Mouse (Mus musculus) kidney, embryonic 14.5 days (tissue): ENCODE measurements at regions not wholly inside any gene's neighbourhood (a gene's known extent, or its start where the extent isn't known, plus 50 kb on each side); places are given as distances from the start of the nearest gene placed in this dataset.

Experiments
- ATAC-seq: fragments of 200-750 bp; cut with Nextera tagmentation; 2 replicates; pipeline ENCODE4 v1.8.0; 2017; ENCODE audit warnings: moderate number of reproducible peaks, mild to moderate bottlenecking, moderate TSS enrichment, moderate library complexity; ENCODE audit not compliant: low FRiP score, low TSS enrichment
- H3K27ac ChIP-seq: fragments of 300-500 bp; sonication (generic); 2 replicates; pipeline ENCODE4 v1.5.1; 2014; ENCODE audit warnings: low read depth, mild to moderate bottlenecking, low read length, moderate library complexity, mixed read lengths
- H3K27me3 ChIP-seq: fragments of 300-500 bp; sonication (generic); 2 replicates; pipeline ENCODE4 v1.6.1; 2014; ENCODE audit warnings: mild to moderate bottlenecking, low read length; ENCODE audit not compliant: control insufficient read depth, insufficient read depth
- H3K36me3 ChIP-seq: fragments of 300-500 bp; sonication (generic); 2 replicates; pipeline ENCODE4 v1.6.1; 2014; ENCODE audit warnings: low read length, mixed read lengths; ENCODE audit not compliant: control insufficient read depth, insufficient read depth
- H3K4me1 ChIP-seq: fragments of 300-500 bp; sonication (generic); 2 replicates; pipeline ENCODE4 v1.6.1; 2014; ENCODE audit warnings: low read length, mixed read lengths; ENCODE audit not compliant: control insufficient read depth, insufficient read depth
- H3K4me2 ChIP-seq: fragments of 300-500 bp; sonication (generic); replicated peaks from 2 replicates; pipeline ENCODE4 v1.6.1; 2014; ENCODE audit warnings: low read depth, mild to moderate bottlenecking, low read length
- H3K4me3 ChIP-seq: fragments of 300-500 bp; sonication (generic); 2 replicates; pipeline ENCODE4 v1.5.1; 2014; ENCODE audit warnings: mild to moderate bottlenecking, low read length
- H3K9ac ChIP-seq: fragments of 300-500 bp; sonication (generic); 2 replicates; pipeline ENCODE4 v1.6.1; 2014; ENCODE audit warnings: low read depth, mild to moderate bottlenecking, low read length, moderate library complexity
- H3K9me3 ChIP-seq: fragments of 300-500 bp; sonication (generic); 2 replicates; pipeline ENCODE4 v1.6.1; 2016; ENCODE audit warnings: low read length; ENCODE audit not compliant: control insufficient read depth
- WGBS: fragments of 180-500 bp; shearing (Covaris S2); extraction: QIAGEN DNeasy Blood & Tissue Kit; methylation state at CpG from one replicate; pipeline ENCODE4 v1.1.7; 2014; 5-methylcytosine and 5-hydroxymethylcytosine counted together

DNA sequence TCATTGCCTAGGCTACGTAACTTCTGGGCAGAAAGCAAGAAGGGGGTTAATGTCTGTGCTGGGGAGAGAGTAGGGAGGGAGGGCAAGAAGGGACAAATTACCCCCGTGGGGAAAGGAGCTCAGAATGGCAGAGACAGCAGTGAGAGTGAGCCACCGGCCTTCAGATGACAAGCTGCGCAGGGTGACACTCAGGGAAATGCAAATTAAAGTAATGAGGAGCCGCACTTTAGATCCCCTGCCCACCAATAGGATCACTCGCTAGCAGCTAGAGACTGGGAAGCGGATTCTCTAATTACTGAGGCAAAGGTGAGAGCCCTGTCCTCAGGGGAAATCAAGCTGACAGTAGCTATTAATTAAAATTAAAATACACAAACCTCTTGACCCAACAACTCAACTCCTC lies 202.5 kb downstream of the Arhgef10l start:
- no peaks in the 10 kb centered on the region; the same call in 1 of the 2 replicates for H3K9me3 ChIP-seq
- no peak overlapping the region for H3K27ac ChIP-seq
- no peak overlapping the region for H3K4me3 ChIP-seq
- H3K9ac ChIP-seq: no peak overlapping the region
- H3K27me3 ChIP-seq: no peaks in the 10 kb centered on the region
- H3K36me3 ChIP-seq: no peaks in the 10 kb centered on the region
- WGBS: 36% methylated on average over 7 of the region's 7 CpGs
- H3K4me1 ChIP-seq: no peaks in the 10 kb centered on the region
- H3K4me2 ChIP-seq: no peak overlapping the region
- no peak for ATAC-seq

DNA sequence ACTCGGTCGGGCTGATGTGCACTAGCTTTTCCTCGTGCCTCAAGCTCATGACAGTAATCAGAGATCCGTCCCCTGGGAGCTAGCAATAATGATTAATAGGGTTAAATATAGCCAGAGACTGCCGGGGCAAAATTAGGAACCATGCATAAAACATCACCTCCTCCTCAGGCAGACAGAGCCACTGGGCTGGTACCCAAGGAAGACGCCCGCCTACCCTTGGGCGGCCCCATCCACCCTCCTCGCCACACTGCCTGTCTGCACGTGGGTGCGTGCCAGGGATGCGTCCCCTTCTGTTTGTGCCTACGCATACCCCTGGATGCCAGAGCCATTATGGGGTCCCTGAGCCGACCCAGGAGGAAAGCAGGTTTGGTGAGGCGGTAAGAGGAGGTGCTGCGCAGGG lies 204.5 kb downstream of the Arhgef10l start:
- Histone ChIP-seq H3K9ac (no peak overlapping the region), H3K36me3 (no peaks in the 10 kb centered on the region), H3K4me1 (no peaks in the 10 kb centered on the region), H3K4me3 (no peak overlapping the region), H3K27me3 (no peaks in the 10 kb centered on the region), H3K4me2 (no peak overlapping the region), H3K9me3 (no peaks in the 10 kb centered on the region; the same call in 1 of the 2 replicates), H3K27ac (no peak overlapping the region)
- 91% methylated on average over 16 of the region's 16 CpGs for WGBS
- ATAC-seq: no peak

DNA sequence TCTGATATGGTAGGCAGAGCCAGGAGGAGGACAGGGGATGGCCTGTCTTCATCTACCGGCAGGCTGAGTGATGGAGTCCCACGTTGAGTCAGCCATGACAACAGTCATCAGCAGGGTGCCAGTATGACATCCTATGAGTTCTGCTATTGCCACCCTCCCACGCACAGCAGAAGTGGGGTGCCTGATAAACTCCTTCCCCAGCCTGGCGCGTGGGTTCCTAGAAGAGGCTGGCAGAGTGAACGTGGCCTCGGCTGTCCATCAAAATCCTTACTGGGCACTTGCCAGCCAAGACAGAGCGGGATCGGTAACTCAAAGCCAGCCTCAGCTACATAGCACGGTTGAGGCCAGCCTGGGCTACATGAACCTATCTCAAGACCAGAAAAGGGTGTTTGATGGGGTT lies 202.5 kb upstream of the Igsf21 start:
- H3K4me1 ChIP-seq: no peaks in the 10 kb centered on the region
- H3K9ac ChIP-seq: no peak overlapping the region
- H3K4me2 ChIP-seq: no peak overlapping the region
- H3K4me3 ChIP-seq: no peak overlapping the region
- no peaks in the 10 kb centered on the region for H3K9me3 ChIP-seq
- H3K27me3 ChIP-seq: no peaks in the 10 kb centered on the region
- 89% methylated on average over 10 of the region's 10 CpGs for WGBS
- no peak for ATAC-seq
- H3K27ac ChIP-seq: no peak overlapping the region
- no peaks in the 10 kb centered on the region for H3K36me3 ChIP-seq

DNA sequence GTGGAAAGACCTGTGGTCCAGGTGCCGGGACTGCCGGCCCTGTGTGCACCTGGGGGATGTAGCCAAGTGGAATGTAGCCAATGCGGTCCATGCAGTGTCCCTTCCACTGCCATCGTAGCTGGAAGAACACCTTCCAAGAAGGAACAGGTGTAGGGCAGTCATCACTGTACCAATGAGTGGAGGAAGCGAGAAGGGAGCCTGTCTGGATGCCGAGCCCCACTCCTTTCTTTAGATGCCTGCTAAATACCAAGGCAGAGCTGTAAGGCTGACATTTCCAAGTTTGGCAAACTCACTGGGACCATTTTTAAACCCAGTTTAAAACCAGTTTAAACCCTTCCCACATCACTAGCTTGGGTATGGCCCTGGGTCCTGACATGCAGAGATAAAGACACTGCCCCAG lies 199.9 kb upstream of the Igsf21 start:
- no peaks in the 10 kb centered on the region for H3K27me3 ChIP-seq
- no peak for ATAC-seq
- no peak overlapping the region for H3K9ac ChIP-seq
- H3K4me1 ChIP-seq: no peaks in the 10 kb centered on the region
- WGBS: 94% methylated on average over 6 of the region's 6 CpGs
- no peaks in the 10 kb centered on the region for H3K9me3 ChIP-seq
- no peak overlapping the region for H3K4me3 ChIP-seq
- H3K27ac ChIP-seq: no peak overlapping the region
- no peak overlapping the region for H3K4me2 ChIP-seq
- no peaks in the 10 kb centered on the region for H3K36me3 ChIP-seq

DNA sequence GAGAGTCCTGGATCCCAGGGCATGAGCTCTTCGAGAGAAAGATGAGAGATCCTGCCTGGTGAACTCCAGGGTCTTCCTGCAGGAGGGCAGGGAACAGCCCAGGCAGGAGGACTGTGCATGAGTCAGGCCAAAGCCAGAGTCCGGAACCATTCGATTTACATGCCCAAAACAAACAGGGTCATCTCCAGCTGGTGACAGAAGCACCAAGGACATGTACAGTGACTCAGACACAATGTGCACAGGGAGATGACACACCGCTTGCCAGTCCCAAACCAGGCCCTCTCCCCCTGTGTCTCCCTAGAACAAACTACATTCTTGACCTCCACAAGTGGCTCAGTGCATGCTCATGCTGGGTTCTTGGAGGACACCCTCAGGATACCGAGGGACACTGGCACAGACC lies 199.3 kb upstream of the Igsf21 start:
- Histone ChIP-seq H3K4me3 (no peak overlapping the region), H3K9me3 (no peaks in the 10 kb centered on the region), H3K27me3 (no peaks in the 10 kb centered on the region), H3K27ac (no peak overlapping the region), H3K4me1 (no peaks in the 10 kb centered on the region), H3K9ac (no peak overlapping the region), H3K4me2 (no peak overlapping the region), H3K36me3 (no peaks in the 10 kb centered on the region)
- WGBS: 82% methylated on average over 5 of the region's 5 CpGs
- ATAC-seq: no peak

DNA sequence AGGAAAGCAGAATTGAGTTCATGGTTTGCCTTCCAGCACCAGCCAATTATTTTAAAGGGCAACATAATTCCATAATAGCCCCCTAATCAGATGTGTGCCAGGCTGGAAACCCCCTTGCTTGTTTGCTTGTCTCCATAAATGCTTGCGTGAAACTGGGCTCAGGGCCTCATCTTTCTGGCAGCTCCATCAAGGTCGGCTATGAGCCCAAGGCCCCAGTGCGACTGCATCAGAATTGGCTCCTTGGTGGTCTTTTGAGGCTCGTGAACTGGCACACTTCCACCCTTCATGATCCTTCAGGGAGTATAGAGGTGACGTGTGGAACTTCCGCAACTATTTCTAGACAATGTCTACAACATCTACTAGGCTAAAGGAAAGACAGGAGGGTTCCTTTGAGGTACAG lies 196.6 kb upstream of the Igsf21 start:
- H3K4me1 ChIP-seq: no peaks in the 10 kb centered on the region
- H3K4me3 ChIP-seq: no peak overlapping the region
- 88% methylated on average over 6 of the region's 6 CpGs for WGBS
- H3K9ac ChIP-seq: no peak overlapping the region
- no peaks in the 10 kb centered on the region for H3K27me3 ChIP-seq
- ATAC-seq: no peak
- H3K4me2 ChIP-seq: no peak overlapping the region
- H3K27ac ChIP-seq: no peak overlapping the region
- H3K36me3 ChIP-seq: no peaks in the 10 kb centered on the region
- H3K9me3 ChIP-seq: no peaks in the 10 kb centered on the region

DNA sequence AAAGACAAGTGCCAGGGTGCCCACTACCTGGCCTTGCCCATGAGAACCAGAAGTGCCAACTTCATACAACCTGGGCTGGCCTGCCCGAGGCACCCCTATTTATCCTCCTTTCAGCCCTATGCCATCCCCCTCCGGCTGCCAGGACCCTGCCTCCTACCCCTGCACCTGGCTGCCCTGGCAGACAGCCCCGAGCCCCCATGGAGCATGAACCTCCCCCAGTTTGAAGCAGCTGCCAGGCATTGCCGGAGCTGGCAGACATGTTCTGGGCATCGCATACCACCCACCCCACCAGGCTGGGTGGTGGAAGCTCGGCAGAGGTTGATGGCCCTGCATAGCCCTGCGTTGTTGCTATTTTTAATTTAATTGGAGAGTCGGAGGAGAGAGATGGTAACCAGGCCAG lies 195.2 kb upstream of the Igsf21 start:
- no peak for ATAC-seq
- no peaks in the 10 kb centered on the region for H3K9me3 ChIP-seq

DNA sequence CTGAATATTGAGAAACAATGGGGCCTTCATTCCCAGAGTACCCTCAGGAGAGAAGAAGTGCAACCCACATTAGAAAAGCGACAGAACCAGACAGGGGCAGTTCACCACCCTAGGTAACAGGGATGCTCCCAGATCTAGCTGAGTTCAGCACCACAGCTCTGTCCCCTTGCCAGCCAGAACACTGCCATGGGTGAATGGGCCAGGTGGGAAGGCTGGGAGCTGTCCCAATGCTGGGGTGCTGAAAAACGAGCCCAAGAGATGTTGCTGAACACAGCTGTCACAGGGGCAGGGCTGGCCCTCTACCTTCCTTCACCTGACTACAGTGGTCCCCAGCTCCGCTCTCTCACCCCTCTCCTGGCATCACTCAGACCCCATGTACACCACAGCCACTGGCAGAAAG lies 193.3 kb upstream of the Igsf21 start:
- H3K4me2 ChIP-seq: no peak overlapping the region
- WGBS: 19% methylated on average over 3 of the region's 3 CpGs
- H3K27me3 ChIP-seq: no peaks in the 10 kb centered on the region
- no peaks in the 10 kb centered on the region for H3K36me3 ChIP-seq
- peaks cover 10% of the 10 kb centered on the region for H3K4me1 ChIP-seq
- H3K4me3 ChIP-seq: no peak overlapping the region
- H3K27ac ChIP-seq: no peak overlapping the region
- ATAC-seq: no peak
- H3K9ac ChIP-seq: no peak overlapping the region
- H3K9me3 ChIP-seq: no peaks in the 10 kb centered on the region

More for the DNA sequence above, 195.2 kb upstream of the Igsf21 start:
- WGBS: 86% methylated on average over 8 of the region's 8 CpGs
- H3K9ac ChIP-seq: no peak overlapping the region
- no peak overlapping the region for H3K4me3 ChIP-seq
- H3K27ac ChIP-seq: no peak overlapping the region
- no peaks in the 10 kb centered on the region for H3K27me3 ChIP-seq
- no peaks in the 10 kb centered on the region for H3K36me3 ChIP-seq
- no peak overlapping the region for H3K4me2 ChIP-seq
- no peaks in the 10 kb centered on the region for H3K4me1 ChIP-seq

DNA sequence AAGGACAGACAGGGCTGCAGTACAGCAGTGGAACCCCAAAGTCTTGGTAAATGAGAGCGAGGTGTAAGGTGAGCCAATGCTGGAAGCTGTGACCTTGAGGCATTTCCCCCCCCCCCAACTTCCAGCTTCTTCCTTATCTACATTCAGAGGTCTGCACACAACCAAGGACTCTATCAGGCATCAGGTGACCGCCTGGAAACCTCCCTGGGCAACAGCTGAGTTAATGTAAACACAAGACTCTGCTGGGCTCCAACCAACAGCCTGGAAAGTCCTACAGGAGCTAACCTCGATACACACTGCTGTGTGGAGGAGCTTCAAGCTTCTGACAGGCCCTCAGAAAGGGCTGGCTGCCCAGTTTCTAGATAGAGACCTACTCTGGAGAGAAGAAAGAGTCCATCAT lies 189.4 kb upstream of the Igsf21 start:
- H3K27me3 ChIP-seq: no peaks in the 10 kb centered on the region; the same call in 1 of the 2 replicates
- no peak overlapping the region for H3K9ac ChIP-seq
- no peak overlapping the region for H3K27ac ChIP-seq
- H3K4me1 ChIP-seq: peaks cover 27% of the 10 kb centered on the region
- H3K4me3 ChIP-seq: no peak overlapping the region
- WGBS: 42% methylated on average over 3 of the region's 3 CpGs
- ATAC-seq: no peak
- no peaks in the 10 kb centered on the region for H3K36me3 ChIP-seq
- H3K9me3 ChIP-seq: no peaks in the 10 kb centered on the region
- no peak overlapping the region for H3K4me2 ChIP-seq
